Mouse (Mus musculus) urinary bladder, adult 2 months (tissue): Measurements from ENCODE around the gene Lrch3. TPM values are rescaled to one million over a fixed set of nuclear protein-coding genes. Genes with fewer than 3 reads are reported as not detected.
"Not testable (repeated sequence)": the region's sequence is repeated elsewhere in the genome, so short reads cannot be mapped to it uniquely, and the experiment has no call there.

Experiments
- DNase-seq: peaks from one replicate; pipeline ENCODE4 v3.0.0; 2022; ENCODE audit warnings: low spot score
- polyA plus RNA-seq: library from polyadenylated mRNA; depleted of rRNA; stranded (reverse); fragments of >200 nt; gene quantifications from 2 replicates; pipeline ENCODE4 v1.2.3, GENCODE M21; 2012; rRNA removed

The Lrch3 gene
- polyA plus RNA-seq, 1 experiment: 25.1 TPM

- DNase-seq: not testable (repeated sequence)
Measured at GRCm38 (mm10) chr16:33054927-33055326, 141.0 kb downstream of the Lrch3 start.

DNA sequence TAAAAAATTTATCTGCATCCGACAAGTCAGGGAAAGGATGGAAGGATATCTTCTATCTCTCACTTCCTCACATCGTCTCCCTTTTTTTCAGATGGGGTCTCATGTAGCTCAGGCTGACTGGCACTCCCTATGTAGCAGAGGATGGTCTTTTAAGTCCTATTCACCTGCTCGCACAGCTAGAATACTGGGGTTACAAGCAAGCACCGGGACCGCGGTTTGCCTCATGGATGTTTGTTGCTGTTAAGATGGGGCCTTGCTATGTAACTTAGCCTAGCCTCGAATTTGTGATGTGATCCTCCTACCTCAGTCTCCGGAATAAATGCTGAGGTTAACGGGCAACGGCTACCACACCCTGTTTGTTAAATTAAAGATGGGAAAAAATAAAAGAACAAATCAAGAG is 141.8 kb downstream of the Lrch3 start:
- DNase-seq: no peak

DNA sequence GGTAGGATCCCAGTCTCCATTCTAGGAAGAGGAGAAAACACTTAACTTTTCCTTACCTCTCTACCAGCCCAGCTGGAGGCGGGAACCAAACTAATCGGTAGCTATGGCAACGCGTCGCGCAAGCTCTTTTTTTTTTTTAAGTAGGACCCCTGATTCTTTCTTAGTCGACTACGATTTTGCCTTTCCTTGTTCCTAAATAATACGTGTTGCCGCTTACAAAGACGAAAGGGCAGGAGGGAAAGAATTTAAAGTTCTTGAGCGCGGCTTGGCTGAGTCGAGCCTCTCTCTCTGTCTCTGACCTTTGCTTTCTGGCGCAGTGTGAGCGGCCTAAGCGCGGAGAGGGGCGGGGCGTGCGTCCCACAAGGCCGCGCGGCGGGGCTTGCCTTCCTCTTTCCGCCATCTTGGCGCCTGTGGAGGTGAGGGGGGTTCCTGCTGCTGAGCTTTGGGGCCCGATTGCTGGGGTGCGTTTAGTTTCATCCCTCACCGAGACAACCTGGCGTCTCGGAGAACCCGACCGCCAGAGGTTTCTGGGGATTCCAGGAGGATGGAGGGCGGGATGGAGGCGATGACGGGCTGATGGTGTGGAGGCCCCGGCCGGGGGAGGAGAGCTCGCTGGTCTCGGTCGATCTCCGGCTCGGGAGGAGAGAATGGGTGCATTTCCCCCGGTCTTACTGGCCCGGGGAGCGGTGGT is 142.3 kb downstream of the Lrch3 start, which contains the start of the genes Iqcg and Rpl35a:
Gene Iqcg, minus strand, starts transcription at position 124 of the 691 bp plus-strand sequence.
Gene Rpl35a, plus strand, starts transcription at position 359 of the 691 bp plus-strand sequence.
- peak; percentile 89 for DNase-seq

GRCm38 (mm10) chr16:33056786-33057185 is 142.9 kb downstream of the Lrch3 start:
- no peak for DNase-seq

DNA sequence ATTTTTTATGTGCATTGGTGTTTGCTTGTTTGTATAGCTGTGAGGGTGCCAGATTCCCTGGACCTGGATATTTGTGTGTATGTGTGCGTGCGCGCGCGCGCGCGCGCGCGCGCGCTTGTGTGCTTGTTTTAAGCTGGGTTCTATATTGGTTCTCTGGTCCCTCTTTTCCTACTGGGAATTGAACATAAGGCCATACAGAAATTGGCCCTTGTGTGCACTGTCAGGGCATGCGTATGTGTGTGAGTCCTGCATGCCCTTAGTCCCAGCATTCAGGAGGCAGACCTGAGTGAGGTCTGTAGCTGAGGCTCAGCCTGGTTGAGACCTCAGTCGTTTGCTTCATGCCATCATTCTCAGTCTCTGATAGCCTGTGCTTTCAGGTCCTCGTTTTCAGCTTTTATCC is 144.1 kb downstream of the Lrch3 start:
- no peak for DNase-seq

GRCm38 (mm10) chr16:33058656-33059055 is 144.8 kb downstream of the Lrch3 start:
- DNase-seq: not testable (repeated sequence)

- DNase-seq: no peak
Measured at GRCm38 (mm10) chr16:33059471-33059870, 145.6 kb downstream of the Lrch3 start.

DNA sequence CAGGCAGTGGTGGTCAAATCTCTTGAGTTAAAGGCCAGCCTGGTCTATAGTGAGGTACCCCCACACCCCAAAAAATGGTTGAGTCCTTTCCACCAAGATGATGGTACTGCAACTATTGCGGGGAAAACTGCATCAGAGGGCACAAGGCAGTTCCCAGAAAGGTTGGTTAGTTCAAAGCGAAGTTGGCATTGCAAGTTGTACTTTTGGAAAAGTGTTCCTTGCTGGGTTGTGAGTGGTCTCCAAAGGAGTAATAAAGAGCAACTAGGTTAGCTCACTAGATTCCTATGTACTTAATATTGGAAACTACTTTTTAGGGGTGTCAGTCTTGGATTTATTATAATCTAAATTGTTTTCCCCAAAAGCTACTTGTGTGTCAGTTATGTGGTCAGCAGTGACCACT is 147.0 kb downstream of the Lrch3 start:
- no peak for DNase-seq

DNA sequence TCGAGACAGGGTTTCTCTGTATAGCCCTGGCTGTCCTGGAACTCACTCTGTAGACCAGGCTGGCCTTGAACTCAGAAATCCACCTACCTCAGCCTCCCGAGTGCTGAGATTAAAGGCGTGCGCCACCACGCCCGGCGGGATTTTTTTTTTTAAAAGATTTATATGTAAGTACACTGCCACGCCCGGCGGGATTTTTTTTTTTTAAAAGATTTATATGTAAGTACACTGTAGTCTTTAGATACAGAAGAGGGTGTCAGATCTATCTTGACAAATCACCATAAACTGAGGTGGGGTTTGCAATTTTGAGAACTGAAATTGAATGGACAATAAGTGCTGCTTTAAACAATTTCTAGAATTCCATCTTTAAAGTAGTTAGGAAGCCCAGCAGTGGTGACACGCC is 147.5 kb downstream of the Lrch3 start:
- DNase-seq: no peak

DNA sequence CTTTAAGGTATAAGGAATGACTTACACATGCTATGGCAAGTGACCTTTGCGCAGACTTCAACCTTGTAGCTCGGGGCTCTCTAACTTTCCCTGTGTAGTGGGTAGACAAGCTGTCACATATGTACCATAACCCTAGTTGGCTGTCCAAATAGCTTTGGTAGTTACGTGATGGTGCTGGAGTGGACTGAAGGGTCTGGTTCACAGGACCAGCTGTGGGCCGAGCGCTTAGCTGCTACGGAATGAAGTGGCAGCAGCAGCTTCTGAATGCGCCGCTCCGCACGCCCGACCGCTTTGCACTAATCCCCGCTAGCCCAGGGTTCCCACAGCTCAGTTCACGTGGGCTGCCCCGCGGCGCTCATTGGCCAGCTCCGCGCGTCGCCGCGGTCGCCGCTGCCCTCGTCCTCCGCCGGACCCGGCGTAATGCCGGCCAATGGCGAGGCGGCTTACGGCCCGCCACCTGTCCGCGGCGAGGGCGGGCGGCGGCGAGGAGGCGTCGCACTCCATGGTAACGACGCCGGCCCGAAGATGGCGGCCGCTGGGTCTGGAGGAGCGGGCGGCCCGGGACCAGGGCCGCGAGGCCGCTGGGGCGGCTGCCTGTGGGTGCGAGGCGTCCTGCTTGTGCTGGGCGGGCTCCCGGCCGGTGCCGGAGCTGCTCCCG is 148.3 kb downstream of the Lrch3 start, which contains the start of gene Lmln:
Gene Lmln, plus strand, starts transcription at position 498 of the 658 bp plus-strand sequence.
- DNase-seq: peak; percentile 77

- DNase-seq: no peak
Measured at GRCm38 (mm10) chr16:33062682-33063131, 148.8 kb downstream of the Lrch3 start.

- DNase-seq: no peak
Measured at GRCm38 (mm10) chr16:33063267-33063666, 149.4 kb downstream of the Lrch3 start.

GRCm38 (mm10) chr16:33064636-33065035 is 150.7 kb downstream of the Lrch3 start:
- no peak for DNase-seq

Other genes starting within 250 kb of the Lrch3 start
- gene Muc4, start 178.2 kb upstream of the Lrch3 start, polyA plus RNA-seq: 0.19 and 0.25 TPM in 2 replicates
- 0.18 and 0.19 TPM in 2 replicates for gene Muc20, start 116.7 kb upstream of the Lrch3 start, polyA plus RNA-seq
- not detected in 2 replicates for gene Smbd1, start 103.6 kb upstream of the Lrch3 start, polyA plus RNA-seq
- 49.7 and 51.4 TPM in 2 replicates for gene Fyttd1, start 36.6 kb upstream of the Lrch3 start, polyA plus RNA-seq
- 38.1 and 38.6 TPM in 2 replicates for gene Rubcn, start 36.3 kb upstream of the Lrch3 start, polyA plus RNA-seq
- 0.29 and 0.69 TPM in 2 replicates for gene Iqcg, start 142.1 kb downstream of the Lrch3 start, polyA plus RNA-seq
- gene Rpl35a, start 142.4 kb downstream of the Lrch3 start, polyA plus RNA-seq: 1,609 and 1,643 TPM in 2 replicates
- 1.8 and 1.9 TPM in 2 replicates for gene Lmln, start 148.4 kb downstream of the Lrch3 start, polyA plus RNA-seq